Mouse (Mus musculus): ENCODE results near the gene Ap3b1. TPM values are rescaled to one million over a fixed set of nuclear protein-coding genes. Genes with fewer than 3 reads are reported as not detected.

Ap3b1 gene
- polyA plus RNA-seq, 1 experiment from 2014 or later, result 30.9 TPM

GRCm38 (mm10) chr13:94384931-94385570, 26.3 kb downstream of the Ap3b1 start:
- ATAC-seq, result no peak
- H3K4me1 ChIP-seq (replicated peaks; ENCODE audit: control insufficient read depth, insufficient read depth, low read length), result peaks cover 5% of the 10 kb centered on the region; the same call in 1 of the 2 replicates

GRCm38 (mm10) chr13:94388566-94388965, 29.8 kb downstream of the Ap3b1 start:
- Histone ChIP-seq H3K4me2 (replicated peaks; ENCODE audit: low read depth) (no peak overlapping the region), H3K27ac (ENCODE audit: low read depth, low read length) (no peak overlapping the region), H3K9me3 (ENCODE audit: control insufficient read depth) (no peaks in the 10 kb centered on the region), H3K36me3 (ENCODE audit: control insufficient read depth, insufficient read depth) (peaks cover 18% of the 10 kb centered on the region), H3K27me3 (replicated peaks; ENCODE audit: control insufficient read depth, insufficient read depth, low read length) (no peaks in the 10 kb centered on the region), H3K4me3 (ENCODE audit: low read depth, low read length) (no peak overlapping the region), H3K9ac (ENCODE audit: low read depth, low read length) (no peak overlapping the region), H3K4me1 (replicated peaks; ENCODE audit: control insufficient read depth, insufficient read depth, low read length) (no peaks in the 10 kb centered on the region)
- no peak for TF ChIP-seq CTCF (IDR thresholded peaks at IDR 0.05; ENCODE audit: low read depth)
- WGBS, result 79% methylated on average over 3 of the region's 3 CpGs
- ATAC-seq, result no peak

More at GRCm38 (mm10) chr13:94384931-94385570, 26.3 kb downstream of the Ap3b1 start:
- no peak overlapping the region for H3K4me3 ChIP-seq (ENCODE audit: low read depth, low read length)
- no peak overlapping the region for H3K9ac ChIP-seq (ENCODE audit: low read depth, low read length)
- 84% methylated on average over 3 of the region's 3 CpGs for WGBS
- H3K36me3 ChIP-seq (ENCODE audit: control insufficient read depth, insufficient read depth), result no peaks in the 10 kb centered on the region
- TF ChIP-seq CTCF (IDR thresholded peaks at IDR 0.05; ENCODE audit: low read depth), result no peak
- no peaks in the 10 kb centered on the region for H3K27me3 ChIP-seq (replicated peaks; ENCODE audit: control insufficient read depth, insufficient read depth, low read length)
- no peak overlapping the region for H3K4me2 ChIP-seq (replicated peaks; ENCODE audit: low read depth)
- H3K9me3 ChIP-seq (ENCODE audit: control insufficient read depth), result no peaks in the 10 kb centered on the region
- H3K27ac ChIP-seq (ENCODE audit: low read depth, low read length), result no peak overlapping the region

GRCm38 (mm10) chr13:94389541-94389940, 30.8 kb downstream of the Ap3b1 start:
- no peak overlapping the region for H3K27ac ChIP-seq (ENCODE audit: low read depth, low read length)
- H3K9me3 ChIP-seq (ENCODE audit: control insufficient read depth), result no peaks in the 10 kb centered on the region
- H3K27me3 ChIP-seq (replicated peaks; ENCODE audit: control insufficient read depth, insufficient read depth, low read length), result no peaks in the 10 kb centered on the region
- H3K4me3 ChIP-seq (ENCODE audit: low read depth, low read length), result no peak overlapping the region
- peaks cover 27% of the 10 kb centered on the region for H3K36me3 ChIP-seq (ENCODE audit: control insufficient read depth, insufficient read depth)
- no peak overlapping the region for H3K9ac ChIP-seq (ENCODE audit: low read depth, low read length)
- ATAC-seq, result no peak
- H3K4me1 ChIP-seq (replicated peaks; ENCODE audit: control insufficient read depth, insufficient read depth, low read length), result no peaks in the 10 kb centered on the region
- TF ChIP-seq CTCF (IDR thresholded peaks at IDR 0.05; ENCODE audit: low read depth), result no peak
- no peak overlapping the region for H3K4me2 ChIP-seq (replicated peaks; ENCODE audit: low read depth)
- 76% methylated on average over 2 of the region's 2 CpGs for WGBS

- Histone ChIP-seq H3K27ac (ENCODE audit: low read depth, low read length) (no peak overlapping the region), H3K36me3 (ENCODE audit: control insufficient read depth, insufficient read depth) (peaks cover 51% of the 10 kb centered on the region), H3K27me3 (replicated peaks; ENCODE audit: control insufficient read depth, insufficient read depth, low read length) (no peaks in the 10 kb centered on the region), H3K4me2 (replicated peaks; ENCODE audit: low read depth) (no peak overlapping the region), H3K4me1 (replicated peaks; ENCODE audit: control insufficient read depth, insufficient read depth, low read length) (no peaks in the 10 kb centered on the region), H3K4me3 (ENCODE audit: low read depth, low read length) (no peak overlapping the region), H3K9me3 (ENCODE audit: control insufficient read depth) (no peaks in the 10 kb centered on the region), H3K9ac (ENCODE audit: low read depth, low read length) (no peak overlapping the region)
- WGBS, result 87% methylated on average over 5 of the region's 5 CpGs
- ATAC-seq, result no peak
- no peak for TF ChIP-seq CTCF (IDR thresholded peaks at IDR 0.05; ENCODE audit: low read depth)
Observed at GRCm38 (mm10) chr13:94392282-94392681, 33.5 kb downstream of the Ap3b1 start.

- no peak overlapping the region for H3K4me2 ChIP-seq (replicated peaks; ENCODE audit: low read depth)
- TF ChIP-seq CTCF (IDR thresholded peaks at IDR 0.05; ENCODE audit: low read depth), result no peak
- H3K27ac ChIP-seq (ENCODE audit: low read depth, low read length), result no peak overlapping the region
- no peak overlapping the region for H3K4me3 ChIP-seq (ENCODE audit: low read depth, low read length)
- peaks cover 55% of the 10 kb centered on the region for H3K36me3 ChIP-seq (ENCODE audit: control insufficient read depth, insufficient read depth)
- no peaks in the 10 kb centered on the region for H3K27me3 ChIP-seq (replicated peaks; ENCODE audit: control insufficient read depth, insufficient read depth, low read length)
- 76% methylated on average over 9 of the region's 9 CpGs for WGBS
- H3K9me3 ChIP-seq (ENCODE audit: control insufficient read depth), result no peaks in the 10 kb centered on the region
- no peaks in the 10 kb centered on the region for H3K4me1 ChIP-seq (replicated peaks; ENCODE audit: control insufficient read depth, insufficient read depth, low read length)
- no peak overlapping the region for H3K9ac ChIP-seq (ENCODE audit: low read depth, low read length)
- no peak for ATAC-seq
Observed at GRCm38 (mm10) chr13:94394486-94394885, 35.7 kb downstream of the Ap3b1 start.

GRCm38 (mm10) chr13:94395763-94396162, 37.0 kb downstream of the Ap3b1 start:
- no peak overlapping the region for H3K9ac ChIP-seq (ENCODE audit: low read depth, low read length)
- peaks cover 55% of the 10 kb centered on the region for H3K36me3 ChIP-seq (ENCODE audit: control insufficient read depth, insufficient read depth)
- no peak overlapping the region for H3K4me2 ChIP-seq (replicated peaks; ENCODE audit: low read depth)
- no peaks in the 10 kb centered on the region for H3K4me1 ChIP-seq (replicated peaks; ENCODE audit: control insufficient read depth, insufficient read depth, low read length)
- ATAC-seq, result no peak
- H3K4me3 ChIP-seq (ENCODE audit: low read depth, low read length), result no peak overlapping the region
- 88% methylated on average over 8 of the region's 8 CpGs for WGBS
- no peak overlapping the region for H3K27ac ChIP-seq (ENCODE audit: low read depth, low read length)
- H3K9me3 ChIP-seq (ENCODE audit: control insufficient read depth), result no peaks in the 10 kb centered on the region
- TF ChIP-seq CTCF (IDR thresholded peaks at IDR 0.05; ENCODE audit: low read depth), result no peak
- H3K27me3 ChIP-seq (replicated peaks; ENCODE audit: control insufficient read depth, insufficient read depth, low read length), result no peaks in the 10 kb centered on the region
